Mouse (Mus musculus): Measurements from ENCODE around the gene Ccm2l. TPM values are rescaled to one million over a fixed set of nuclear protein-coding genes. Genes with fewer than 3 reads are reported as not detected.

Gene Ccm2l
- total and polyA plus RNA-seq, 2 experiments from 2014 or later, result 1.3 to 3.9 TPM

DNA sequence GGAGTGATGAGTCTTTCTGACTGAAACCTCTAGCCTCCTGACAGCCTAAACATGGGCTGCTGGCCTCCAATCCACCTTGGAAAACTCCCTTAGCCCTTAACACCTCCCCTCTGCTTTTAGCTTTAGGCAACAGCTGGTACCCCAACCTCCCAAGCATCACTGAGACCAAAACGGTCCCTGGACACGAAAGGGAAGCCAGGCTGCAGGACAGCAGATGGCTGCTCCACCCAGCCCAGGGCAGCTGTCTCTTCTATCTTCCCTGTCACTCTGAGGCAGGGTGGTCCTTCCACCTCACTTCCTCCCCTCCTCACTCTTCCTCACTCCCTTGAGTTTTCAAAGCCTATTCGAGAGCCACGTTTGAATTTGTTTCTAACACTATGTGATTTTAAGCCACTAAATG lies 35.3 kb upstream of the Ccm2l start:
- no peak for TF ChIP-seq CTCF (IDR thresholded peaks at IDR 0.05; ENCODE audit: low read depth)

DNA sequence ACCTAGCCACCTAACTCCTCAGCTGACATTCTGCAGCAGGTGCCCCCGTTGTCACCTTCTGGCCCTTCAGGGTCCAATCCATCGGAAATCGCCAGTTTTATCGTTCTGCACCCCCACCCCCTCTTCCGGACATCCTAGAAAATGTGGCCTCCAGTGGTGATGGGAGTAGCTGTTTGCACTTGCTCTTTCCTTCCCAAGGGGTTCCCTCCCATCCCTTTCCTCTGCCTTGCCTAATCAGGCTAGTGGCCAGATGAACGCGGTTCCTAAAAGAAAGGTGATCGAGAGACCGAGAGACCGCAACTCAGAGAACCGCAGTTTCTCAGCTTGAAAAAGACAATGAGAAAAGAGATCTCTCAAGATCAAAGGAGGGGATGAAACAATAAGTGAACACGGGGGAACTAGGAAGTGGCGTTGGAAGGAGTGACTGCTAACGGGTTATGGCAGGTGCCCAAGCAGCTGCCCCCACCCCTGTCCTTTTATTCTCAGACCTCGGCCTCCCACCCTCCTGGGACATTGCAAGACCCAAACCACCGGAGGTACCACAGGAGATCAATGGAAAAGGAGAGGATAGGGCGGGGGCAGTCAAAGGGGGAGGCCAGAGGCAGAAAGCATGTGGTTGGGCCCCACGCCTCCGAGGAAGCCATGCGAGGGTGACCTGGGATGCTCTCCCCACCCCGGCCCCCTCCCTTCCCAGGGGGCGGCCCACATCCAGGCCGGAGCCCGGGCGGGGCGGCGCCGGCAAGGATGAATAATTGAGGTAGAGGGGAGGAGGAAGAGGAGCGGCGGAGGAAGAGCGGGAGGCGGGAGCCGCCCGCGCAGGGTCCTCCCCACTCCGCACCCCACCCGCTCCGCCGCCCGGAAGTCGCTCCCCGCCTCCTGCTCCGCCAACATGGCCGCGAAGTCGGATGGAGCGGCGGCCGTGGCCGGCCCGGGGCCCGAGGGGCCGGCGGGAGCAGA lies 34.4 kb upstream of the Ccm2l start, which contains the start of gene Xkr7:
Gene Xkr7 (plus strand): TSS at position 727 of the 957 bp plus-strand sequence.
- peak within 1 kb of the TSS; percentile 96 for H3K27ac ChIP-seq
- ATAC-seq (peak; percentile 81), DNase-seq (ENCODE audit: low spot score) (peak; percentile 79)
- under 1% methylated on average over 42 of the region's 54 CpGs for WGBS
- TF ChIP-seq CTCF (IDR thresholded peaks at IDR 0.05; ENCODE audit: low read depth), result no peak; the same call in 1 of the 2 replicates
- H3K36me3 ChIP-seq (ENCODE audit: insufficient read depth, low read length), result no peaks in the 10 kb centered on the region
- peak within 1 kb of the TSS; percentile 73 for H3K9ac ChIP-seq (replicated peaks; ENCODE audit: low read length)
- H3K4me3 ChIP-seq (ENCODE audit: low read length), result peak within 1 kb of the TSS; percentile 70
- H3K4me1 ChIP-seq (ENCODE audit: insufficient read depth, low read length), result peaks cover 10% of the 10 kb centered on the region; the same call in 1 of the 2 replicates
- H3K4me2 ChIP-seq (ENCODE audit: low read depth, low read length), result peak within 1 kb of the TSS; percentile 74
- H3K27me3 ChIP-seq (ENCODE audit: insufficient read depth, low read length), result no peaks in the 10 kb centered on the region
- no peaks in the 10 kb centered on the region for H3K9me3 ChIP-seq (ENCODE audit: low read length)

More for the DNA sequence above, 35.3 kb upstream of the Ccm2l start:
- ATAC-seq (peak; percentile 44), DNase-seq (ENCODE audit: low spot score) (peak; percentile 61)
- Histone ChIP-seq H3K27ac (peak overlapping the region; percentile 96), H3K36me3 (ENCODE audit: insufficient read depth, low read length) (no peaks in the 10 kb centered on the region), H3K4me3 (ENCODE audit: low read length) (peak overlapping the region; percentile 70; the same call in 1 of the 2 replicates), H3K9ac (replicated peaks; ENCODE audit: low read length) (no peak overlapping the region), H3K4me2 (ENCODE audit: low read depth, low read length) (peak overlapping the region; percentile 74), H3K4me1 (ENCODE audit: insufficient read depth, low read length) (peaks cover 6% of the 10 kb centered on the region; the same call in 1 of the 2 replicates), H3K27me3 (ENCODE audit: insufficient read depth, low read length) (no peaks in the 10 kb centered on the region), H3K9me3 (ENCODE audit: low read length) (no peaks in the 10 kb centered on the region)
- 16% methylated on average over 4 of the region's 4 CpGs for WGBS

DNA sequence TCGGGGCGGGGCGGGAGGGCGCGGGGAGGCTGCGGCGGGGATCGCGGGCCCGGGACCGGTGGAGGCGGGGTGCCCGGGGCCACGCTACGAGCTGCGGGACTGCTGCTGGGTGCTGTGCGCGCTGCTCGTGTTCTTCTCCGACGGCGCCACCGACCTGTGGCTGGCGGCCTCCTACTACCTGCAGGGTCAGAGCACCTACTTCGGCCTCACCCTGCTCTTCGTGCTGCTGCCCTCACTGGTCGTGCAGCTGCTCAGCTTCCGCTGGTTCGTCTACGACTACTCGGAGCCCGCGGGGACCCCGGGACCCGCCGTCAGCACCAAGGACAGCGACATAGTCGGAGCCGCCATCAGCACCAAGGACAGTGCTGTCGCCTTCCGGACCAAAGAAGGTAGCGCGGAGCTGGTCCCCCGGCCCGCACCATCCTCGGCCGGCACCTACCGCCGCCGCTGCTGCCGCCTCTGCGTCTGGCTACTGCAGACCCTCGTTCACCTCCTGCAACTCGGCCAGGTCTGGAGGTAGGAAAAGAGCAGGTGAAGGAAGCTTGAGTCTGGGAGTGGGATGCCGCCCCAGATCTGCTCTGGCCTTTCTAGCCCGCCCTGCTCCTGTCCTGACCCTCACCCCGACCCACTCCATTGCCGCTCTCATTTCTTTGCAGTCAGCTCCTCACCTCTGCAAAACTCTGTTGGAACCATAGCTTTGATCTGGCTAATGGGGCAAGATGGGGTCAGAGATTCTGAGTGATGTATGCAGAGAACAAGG lies 33.5 kb upstream of the Ccm2l start:
- Histone ChIP-seq H3K9ac (replicated peaks; ENCODE audit: low read length) (peak overlapping the region; percentile 73), H3K27me3 (ENCODE audit: insufficient read depth, low read length) (no peaks in the 10 kb centered on the region), H3K9me3 (ENCODE audit: low read length) (no peaks in the 10 kb centered on the region), H3K4me1 (ENCODE audit: insufficient read depth, low read length) (peaks cover 14% of the 10 kb centered on the region; the same call in 1 of the 2 replicates), H3K4me3 (ENCODE audit: low read length) (peak overlapping the region; percentile 70), H3K4me2 (ENCODE audit: low read depth, low read length) (peak overlapping the region; percentile 74), H3K27ac (peak overlapping the region; percentile 96), H3K36me3 (ENCODE audit: insufficient read depth, low read length) (no peaks in the 10 kb centered on the region)
- peak; percentile 22; the same call in 1 of the 2 replicates for TF ChIP-seq CTCF (IDR thresholded peaks at IDR 0.05; ENCODE audit: low read depth)
- ATAC-seq (peak; percentile 60), DNase-seq (ENCODE audit: low spot score) (peak; percentile 71)
- 2% methylated on average over 48 of the region's 58 CpGs for WGBS

DNA sequence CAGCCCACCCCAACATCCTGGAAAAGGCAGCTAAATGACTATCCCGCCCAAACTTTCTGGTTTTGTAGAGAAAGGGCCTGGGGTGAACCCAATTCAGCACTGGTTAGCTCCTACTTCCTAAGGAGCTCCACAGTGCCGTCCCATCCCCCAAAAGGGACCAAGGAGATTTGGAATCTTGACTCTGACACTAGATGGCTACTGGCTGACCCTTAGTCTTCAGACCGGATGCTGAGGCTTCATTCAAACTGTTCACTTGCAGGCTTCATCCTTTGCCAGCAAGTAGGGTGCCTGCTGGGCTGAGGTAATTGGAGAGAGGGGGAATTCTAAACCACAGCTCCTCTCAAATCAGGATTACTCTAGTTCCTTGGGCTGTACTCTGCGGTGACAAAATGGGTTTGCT lies 32.8 kb upstream of the Ccm2l start:
- Histone ChIP-seq H3K9me3 (ENCODE audit: low read length) (no peaks in the 10 kb centered on the region), H3K9ac (replicated peaks; ENCODE audit: low read length) (peak overlapping the region; percentile 73), H3K27me3 (ENCODE audit: insufficient read depth, low read length) (no peaks in the 10 kb centered on the region), H3K4me1 (ENCODE audit: insufficient read depth, low read length) (peaks cover 14% of the 10 kb centered on the region; the same call in 1 of the 2 replicates), H3K27ac (peak overlapping the region; percentile 96), H3K4me2 (ENCODE audit: low read depth, low read length) (peak overlapping the region; percentile 74), H3K36me3 (ENCODE audit: insufficient read depth, low read length) (no peaks in the 10 kb centered on the region), H3K4me3 (ENCODE audit: low read length) (peak overlapping the region; percentile 70)
- ATAC-seq (no peak), DNase-seq (ENCODE audit: low spot score) (peak; percentile 18)
- WGBS, result 14% methylated on average over 4 of the region's 4 CpGs
- TF ChIP-seq CTCF (IDR thresholded peaks at IDR 0.05; ENCODE audit: low read depth), result no peak

DNA sequence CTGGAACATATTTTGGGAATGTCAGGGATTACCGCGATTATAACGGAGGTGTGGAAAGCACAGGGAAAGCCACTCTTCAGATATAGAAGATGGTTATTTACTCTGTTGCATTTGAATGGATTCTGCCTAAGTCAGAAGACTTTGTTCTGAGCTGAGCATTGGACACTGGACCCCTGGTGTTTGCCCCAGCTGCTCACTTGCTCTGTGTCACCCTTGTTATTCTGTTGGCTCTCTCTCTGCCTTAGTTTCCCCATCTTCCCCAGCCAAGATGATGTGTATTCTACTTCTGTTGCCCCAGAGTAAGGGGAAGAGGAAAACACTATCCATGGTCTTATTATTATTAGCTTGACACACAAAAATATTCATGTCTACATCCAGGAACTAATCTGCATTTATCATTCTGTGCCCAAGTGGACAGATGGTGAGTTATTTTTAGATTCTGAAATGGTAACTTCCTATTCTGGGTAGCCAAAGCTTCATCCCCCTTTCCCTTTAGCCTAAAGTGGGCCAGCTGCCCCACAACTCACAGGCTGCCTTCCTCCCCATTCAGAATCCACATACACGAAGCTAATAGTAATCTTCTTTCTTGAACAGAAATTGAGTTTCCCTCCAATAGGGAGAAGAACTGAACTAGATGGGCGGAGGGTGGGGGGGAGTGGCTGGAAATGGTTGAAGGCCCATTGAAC lies 32.1 kb upstream of the Ccm2l start:
- no peak for ATAC-seq
- H3K9ac ChIP-seq (replicated peaks; ENCODE audit: low read length), result peak overlapping the region; percentile 73; the same call in 1 of the 2 replicates
- peak overlapping the region; percentile 96; the same call in 1 of the 2 replicates for H3K27ac ChIP-seq
- H3K4me3 ChIP-seq (ENCODE audit: low read length), result peak overlapping the region; percentile 70
- H3K36me3 ChIP-seq (ENCODE audit: insufficient read depth, low read length), result no peaks in the 10 kb centered on the region
- no peaks in the 10 kb centered on the region for H3K9me3 ChIP-seq (ENCODE audit: low read length)
- no peak for TF ChIP-seq CTCF (IDR thresholded peaks at IDR 0.05; ENCODE audit: low read depth)
- peak overlapping the region; percentile 74 for H3K4me2 ChIP-seq (ENCODE audit: low read depth, low read length)
- WGBS, result 57% methylated on average over 5 of the region's 5 CpGs
- no peaks in the 10 kb centered on the region for H3K27me3 ChIP-seq (ENCODE audit: insufficient read depth, low read length)
- peaks cover 19% of the 10 kb centered on the region; the same call in 1 of the 2 replicates for H3K4me1 ChIP-seq (ENCODE audit: insufficient read depth, low read length)
- DNase-seq (ENCODE audit: low spot score), result peak; percentile 41

DNA sequence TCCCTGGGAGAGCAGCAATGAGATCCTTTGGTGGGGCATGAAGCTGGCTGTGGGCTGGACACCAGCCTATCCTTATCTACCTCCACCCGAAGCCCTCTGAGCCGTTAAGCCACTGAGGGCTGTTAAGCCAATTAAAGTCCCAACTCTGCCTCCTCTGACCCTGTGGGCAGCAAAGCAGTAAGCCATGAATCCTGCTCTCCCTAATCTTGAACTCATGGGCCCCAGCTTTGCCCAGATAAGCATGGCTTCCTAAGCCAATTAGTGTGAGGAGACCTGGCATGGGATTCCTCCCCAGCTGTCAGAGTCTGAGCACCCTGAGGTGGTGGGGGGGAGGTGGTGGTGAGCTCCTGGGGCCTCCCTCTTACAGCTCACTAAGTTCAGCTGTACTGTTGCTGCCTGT lies 29.1 kb upstream of the Ccm2l start:
- Histone ChIP-seq H3K9me3 (ENCODE audit: low read length) (no peaks in the 10 kb centered on the region), H3K4me1 (ENCODE audit: insufficient read depth, low read length) (peaks cover 19% of the 10 kb centered on the region; the same call in 1 of the 2 replicates), H3K9ac (replicated peaks; ENCODE audit: low read length) (no peak overlapping the region), H3K27me3 (ENCODE audit: insufficient read depth, low read length) (no peaks in the 10 kb centered on the region), H3K36me3 (ENCODE audit: insufficient read depth, low read length) (no peaks in the 10 kb centered on the region), H3K4me3 (ENCODE audit: low read length) (no peak overlapping the region), H3K4me2 (ENCODE audit: low read depth, low read length) (peak overlapping the region; percentile 74), H3K27ac (no peak overlapping the region)
- DNase-seq (ENCODE audit: low spot score) (no peak), ATAC-seq (no peak)
- 21% methylated on average over 2 of the region's 2 CpGs for whole genome bisulfite sequencing
- no peak for TF ChIP-seq CTCF (IDR thresholded peaks at IDR 0.05; ENCODE audit: low read depth)

Measured in hindbrain, postnatal 0 days (tissue).